Mouse (Mus musculus): Measurements from ENCODE around the gene Aspdh. TPM values are rescaled to one million over a fixed set of nuclear protein-coding genes. Genes with fewer than 3 reads are reported as not detected.

Aspdh gene
- polyA plus RNA-seq, 1 experiment from 2014 or later: 5.6 TPM

- no peaks in the 10 kb centered on the region for H3K4me1 ChIP-seq (replicated peaks; ENCODE audit: control insufficient read depth, insufficient read depth, low read length)
- H3K4me2 ChIP-seq: peak overlapping the region; percentile 29
- H3K36me3 ChIP-seq (ENCODE audit: control insufficient read depth, insufficient read depth, low read length): no peaks in the 10 kb centered on the region
- peaks cover 88% of the 10 kb centered on the region for H3K27me3 ChIP-seq (replicated peaks; ENCODE audit: control insufficient read depth, insufficient read depth, low read length)
- H3K9me3 ChIP-seq (ENCODE audit: control insufficient read depth, low read length): no peaks in the 10 kb centered on the region
- H3K27ac ChIP-seq (ENCODE audit: low read depth, low read length): no peak overlapping the region
- 11% methylated on average over 20 of the region's 20 CpGs for WGBS
- ATAC-seq (replicated peaks; ENCODE audit: low FRiP score) (no peak), DNase-seq (ENCODE audit: low spot score) (no peak)
- H3K9ac ChIP-seq (ENCODE audit: low read depth, low read length): no peak overlapping the region
- H3K4me3 ChIP-seq (ENCODE audit: low read depth, low read length): 0 out of 2 replicates have a peak overlapping the region, but pooled peaks have one; percentile 12
Observed at GRCm38 (mm10) chr7:44443268-44444173, 21.7 kb upstream of the Aspdh start.

DNA sequence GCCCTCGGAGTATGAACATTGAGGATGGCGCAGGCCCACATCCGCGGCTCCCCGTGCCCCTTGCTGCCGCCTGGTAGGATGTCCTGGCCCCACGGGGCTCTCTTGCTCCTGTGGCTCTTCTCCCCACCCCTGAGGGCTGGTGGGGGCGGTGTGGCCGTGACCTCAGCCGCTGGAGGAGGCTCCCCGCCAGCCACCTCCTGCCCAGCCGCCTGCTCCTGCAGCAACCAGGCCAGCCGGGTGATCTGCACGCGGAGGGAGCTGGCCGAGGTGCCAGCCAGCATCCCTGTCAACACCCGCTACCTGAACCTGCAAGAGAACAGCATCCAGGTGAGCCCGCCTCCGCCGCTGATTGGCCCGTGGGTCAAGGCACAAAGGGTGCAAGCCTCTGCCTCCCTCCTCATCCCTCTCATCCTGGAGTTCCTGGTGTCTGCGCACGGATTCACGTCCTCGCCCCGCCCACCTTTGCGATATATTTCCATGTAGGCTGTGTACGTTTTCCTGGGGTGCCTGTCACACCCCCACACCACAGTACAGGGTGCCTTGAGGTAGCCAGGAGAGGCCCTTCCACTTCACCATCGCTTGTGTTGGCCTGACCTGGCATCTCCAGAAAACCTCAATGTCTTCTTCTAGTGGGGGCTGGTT, 20.2 kb upstream of the Aspdh start:
- ATAC-seq (replicated peaks; ENCODE audit: low FRiP score) (no peak), DNase-seq (ENCODE audit: low spot score) (no peak)
- Histone ChIP-seq H3K4me1 (replicated peaks; ENCODE audit: control insufficient read depth, insufficient read depth, low read length) (no peaks in the 10 kb centered on the region), H3K4me2 (no peak overlapping the region), H3K27me3 (replicated peaks; ENCODE audit: control insufficient read depth, insufficient read depth, low read length) (peaks cover 82% of the 10 kb centered on the region), H3K27ac (ENCODE audit: low read depth, low read length) (no peak overlapping the region), H3K9me3 (ENCODE audit: control insufficient read depth, low read length) (no peaks in the 10 kb centered on the region), H3K4me3 (ENCODE audit: low read depth, low read length) (no peak overlapping the region), H3K9ac (ENCODE audit: low read depth, low read length) (no peak overlapping the region), H3K36me3 (ENCODE audit: control insufficient read depth, insufficient read depth, low read length) (no peaks in the 10 kb centered on the region)
- WGBS: 11% methylated on average over 29 of the region's 29 CpGs

DNA sequence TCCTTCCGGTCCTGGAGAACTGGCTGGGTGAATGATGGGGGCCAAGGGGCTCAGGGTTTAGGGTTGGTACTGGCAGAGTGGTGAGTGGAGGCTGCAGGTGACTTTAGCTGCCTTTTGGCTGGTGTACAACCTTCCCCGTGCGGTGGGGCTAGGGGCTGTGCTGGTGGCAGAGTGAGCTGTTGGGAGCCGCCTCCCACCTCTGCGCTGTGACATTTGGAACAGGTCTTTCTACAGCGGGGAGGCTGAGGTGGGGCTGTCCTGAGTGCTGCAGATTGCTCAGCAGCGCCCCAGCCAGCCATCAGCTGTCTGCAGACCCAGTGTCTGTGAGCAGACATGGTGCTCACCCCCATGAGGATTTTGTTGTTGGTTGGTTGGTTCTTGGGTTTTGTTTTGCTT, 19.7 kb upstream of the Aspdh start:
- Histone ChIP-seq H3K36me3 (ENCODE audit: control insufficient read depth, insufficient read depth, low read length) (no peaks in the 10 kb centered on the region), H3K27ac (ENCODE audit: low read depth, low read length) (no peak overlapping the region), H3K27me3 (replicated peaks; ENCODE audit: control insufficient read depth, insufficient read depth, low read length) (peaks cover 77% of the 10 kb centered on the region), H3K4me3 (ENCODE audit: low read depth, low read length) (no peak overlapping the region), H3K9me3 (ENCODE audit: control insufficient read depth, low read length) (no peaks in the 10 kb centered on the region), H3K9ac (ENCODE audit: low read depth, low read length) (no peak overlapping the region), H3K4me2 (no peak overlapping the region), H3K4me1 (replicated peaks; ENCODE audit: control insufficient read depth, insufficient read depth, low read length) (no peaks in the 10 kb centered on the region)
- 10% methylated on average over 7 of the region's 7 CpGs for WGBS
- no peak for DNase-seq (ENCODE audit: low spot score)
- no peak for ATAC-seq (replicated peaks; ENCODE audit: low FRiP score)

GRCm38 (mm10) chr7:44446070-44446855, 18.9 kb upstream of the Aspdh start:
- WGBS: 44% methylated on average over 12 of the region's 12 CpGs
- no peak for DNase-seq (ENCODE audit: low spot score)
- Histone ChIP-seq H3K36me3 (ENCODE audit: control insufficient read depth, insufficient read depth, low read length) (no peaks in the 10 kb centered on the region), H3K9ac (ENCODE audit: low read depth, low read length) (no peak overlapping the region), H3K4me1 (replicated peaks; ENCODE audit: control insufficient read depth, insufficient read depth, low read length) (no peaks in the 10 kb centered on the region), H3K9me3 (ENCODE audit: control insufficient read depth, low read length) (no peaks in the 10 kb centered on the region), H3K4me3 (ENCODE audit: low read depth, low read length) (no peak overlapping the region), H3K4me2 (no peak overlapping the region), H3K27ac (ENCODE audit: low read depth, low read length) (no peak overlapping the region), H3K27me3 (replicated peaks; ENCODE audit: control insufficient read depth, insufficient read depth, low read length) (peaks cover 70% of the 10 kb centered on the region)
- no peak for ATAC-seq (replicated peaks; ENCODE audit: low FRiP score)

DNA sequence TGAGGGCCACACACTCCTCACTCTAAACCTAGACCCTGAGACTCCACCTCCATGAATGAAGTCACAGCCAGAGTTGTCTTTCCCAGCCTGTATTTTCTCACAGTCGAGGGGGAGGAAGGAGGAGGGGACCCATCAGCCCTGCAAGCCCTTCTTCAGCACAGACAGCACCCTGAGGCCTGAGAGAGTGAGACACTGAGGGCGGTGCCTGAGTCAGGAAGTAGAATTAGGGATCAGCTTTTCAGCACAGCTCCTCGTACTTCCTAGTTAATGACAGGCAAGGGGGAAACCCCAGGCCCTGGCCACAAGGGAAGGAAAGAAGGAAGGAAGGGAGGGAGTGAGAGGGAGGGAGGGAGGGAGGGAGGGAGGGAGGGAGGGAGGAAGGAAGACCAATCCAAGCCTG, 11.9 kb upstream of the Aspdh start:
- H3K4me1 ChIP-seq (replicated peaks; ENCODE audit: control insufficient read depth, insufficient read depth, low read length): no peaks in the 10 kb centered on the region
- no peak; the same call in 1 of the 2 replicates for ATAC-seq (replicated peaks; ENCODE audit: low FRiP score)
- no peaks in the 10 kb centered on the region for H3K36me3 ChIP-seq (ENCODE audit: control insufficient read depth, insufficient read depth, low read length)
- H3K9me3 ChIP-seq (ENCODE audit: control insufficient read depth, low read length): no peaks in the 10 kb centered on the region
- no peak overlapping the region for H3K4me3 ChIP-seq (ENCODE audit: low read depth, low read length)
- H3K27ac ChIP-seq (ENCODE audit: low read depth, low read length): no peak overlapping the region
- WGBS: 7% methylated on average over 3 of the region's 3 CpGs
- H3K9ac ChIP-seq (ENCODE audit: low read depth, low read length): no peak overlapping the region
- H3K27me3 ChIP-seq (replicated peaks; ENCODE audit: control insufficient read depth, insufficient read depth, low read length): peaks cover 12% of the 10 kb centered on the region
- no peak overlapping the region for H3K4me2 ChIP-seq
- no peak for DNase-seq (ENCODE audit: low spot score)

- Histone ChIP-seq H3K27me3 (replicated peaks; ENCODE audit: control insufficient read depth, insufficient read depth, low read length) (peaks cover 30% of the 10 kb centered on the region), H3K4me3 (ENCODE audit: low read depth, low read length) (no peak overlapping the region), H3K9ac (ENCODE audit: low read depth, low read length) (no peak overlapping the region), H3K4me1 (replicated peaks; ENCODE audit: control insufficient read depth, insufficient read depth, low read length) (no peaks in the 10 kb centered on the region), H3K4me2 (no peak overlapping the region), H3K27ac (ENCODE audit: low read depth, low read length) (no peak overlapping the region), H3K9me3 (ENCODE audit: control insufficient read depth, low read length) (no peaks in the 10 kb centered on the region), H3K36me3 (ENCODE audit: control insufficient read depth, insufficient read depth, low read length) (no peaks in the 10 kb centered on the region)
- ATAC-seq (replicated peaks; ENCODE audit: low FRiP score) (peak; percentile 56; the same call in 1 of the 2 replicates), DNase-seq (ENCODE audit: low spot score) (no peak)
- 80% methylated on average over 1 of the region's 1 CpGs for WGBS
Observed at GRCm38 (mm10) chr7:44456302-44456701, 8.9 kb upstream of the Aspdh start.

GRCm38 (mm10) chr7:44460067-44460466, 5.1 kb upstream of the Aspdh start:
- H3K4me3 ChIP-seq (ENCODE audit: low read depth, low read length): no peak overlapping the region
- peaks cover 5% of the 10 kb centered on the region; the same call in 1 of the 2 replicates for H3K4me1 ChIP-seq (replicated peaks; ENCODE audit: control insufficient read depth, insufficient read depth, low read length)
- DNase-seq (ENCODE audit: low spot score): no peak
- no peak for ATAC-seq (replicated peaks; ENCODE audit: low FRiP score)
- H3K36me3 ChIP-seq (ENCODE audit: control insufficient read depth, insufficient read depth, low read length): no peaks in the 10 kb centered on the region
- H3K27ac ChIP-seq (ENCODE audit: low read depth, low read length): no peak overlapping the region
- no peaks in the 10 kb centered on the region for H3K9me3 ChIP-seq (ENCODE audit: control insufficient read depth, low read length)
- no peak overlapping the region for H3K4me2 ChIP-seq
- no peak overlapping the region for H3K9ac ChIP-seq (ENCODE audit: low read depth, low read length)
- WGBS: 62% methylated on average over 6 of the region's 6 CpGs
- peaks cover 63% of the 10 kb centered on the region for H3K27me3 ChIP-seq (replicated peaks; ENCODE audit: control insufficient read depth, insufficient read depth, low read length)

DNA sequence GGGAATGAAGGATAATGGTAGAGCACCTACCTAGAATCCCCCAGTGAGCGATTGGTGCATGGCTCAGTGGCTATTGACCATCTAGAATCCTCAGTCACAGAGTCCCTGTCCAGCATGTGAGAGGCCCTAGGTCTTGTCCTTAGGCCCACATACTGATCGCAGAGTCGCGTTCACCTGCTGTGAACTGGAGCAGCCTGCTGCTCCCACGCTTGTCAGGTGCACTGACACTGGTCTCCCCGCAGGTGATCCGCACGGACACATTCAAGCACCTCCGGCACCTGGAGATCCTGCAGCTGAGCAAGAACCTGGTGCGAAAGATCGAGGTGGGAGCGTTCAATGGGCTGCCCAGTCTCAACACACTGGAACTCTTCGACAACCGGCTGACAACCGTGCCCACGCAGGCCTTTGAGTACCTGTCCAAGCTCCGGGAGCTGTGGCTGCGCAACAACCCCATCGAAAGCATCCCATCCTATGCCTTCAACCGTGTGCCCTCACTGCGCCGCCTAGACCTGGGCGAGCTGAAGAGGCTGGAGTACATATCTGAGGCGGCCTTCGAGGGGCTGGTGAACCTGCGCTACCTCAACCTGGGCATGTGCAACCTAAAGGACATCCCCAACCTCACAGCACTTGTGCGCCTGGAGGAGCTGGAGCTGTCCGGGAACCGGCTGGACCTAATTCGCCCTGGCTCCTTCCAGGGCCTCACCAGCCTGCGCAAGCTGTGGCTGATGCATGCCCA, 4.3 kb upstream of the Aspdh start:
- no peak overlapping the region for H3K4me2 ChIP-seq
- H3K4me1 ChIP-seq (replicated peaks; ENCODE audit: control insufficient read depth, insufficient read depth, low read length): peaks cover 5% of the 10 kb centered on the region; the same call in 1 of the 2 replicates
- DNase-seq (ENCODE audit: low spot score) (peak; percentile 32), ATAC-seq (replicated peaks; ENCODE audit: low FRiP score) (no peak)
- H3K36me3 ChIP-seq (ENCODE audit: control insufficient read depth, insufficient read depth, low read length): no peaks in the 10 kb centered on the region
- no peaks in the 10 kb centered on the region for H3K9me3 ChIP-seq (ENCODE audit: control insufficient read depth, low read length)
- H3K27me3 ChIP-seq (replicated peaks; ENCODE audit: control insufficient read depth, insufficient read depth, low read length): peaks cover 63% of the 10 kb centered on the region
- H3K27ac ChIP-seq (ENCODE audit: low read depth, low read length): no peak overlapping the region
- WGBS: 63% methylated on average over 31 of the region's 31 CpGs
- no peak overlapping the region for H3K9ac ChIP-seq (ENCODE audit: low read depth, low read length)
- no peak overlapping the region for H3K4me3 ChIP-seq (ENCODE audit: low read depth, low read length)

Data from liver, embryonic 11.5 days (tissue).